Mouse (Mus musculus) 416B (cell line): ENCODE measurements around the gene Nudt13.

ENCODE experiments used
- DNase-seq: peaks from one replicate; pipeline ENCODE4 v3.0.0; 2011; ENCODE audit warnings: low read depth

Nudt13 gene

DNA sequence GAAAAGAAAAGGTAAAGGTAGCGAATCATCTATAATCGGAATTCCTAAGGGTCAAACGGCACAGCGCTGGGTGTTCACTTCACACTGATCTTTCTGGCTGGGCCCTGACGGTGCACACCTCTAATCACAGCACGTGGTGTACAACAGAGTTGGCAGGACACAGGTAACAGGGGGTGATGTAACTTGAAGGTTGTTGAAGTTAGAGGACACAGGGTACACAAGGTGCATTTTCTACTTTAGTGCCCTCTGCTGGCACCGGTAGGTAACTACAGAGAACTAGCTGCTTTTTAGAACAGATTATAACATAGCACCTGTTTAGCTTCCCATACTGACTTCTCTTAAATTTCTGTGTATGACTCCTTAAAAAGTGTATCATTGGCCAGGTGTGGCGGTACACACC, 45.7 kb downstream of the Nudt13 start:
- DNase-seq, result peak; percentile 64

DNA sequence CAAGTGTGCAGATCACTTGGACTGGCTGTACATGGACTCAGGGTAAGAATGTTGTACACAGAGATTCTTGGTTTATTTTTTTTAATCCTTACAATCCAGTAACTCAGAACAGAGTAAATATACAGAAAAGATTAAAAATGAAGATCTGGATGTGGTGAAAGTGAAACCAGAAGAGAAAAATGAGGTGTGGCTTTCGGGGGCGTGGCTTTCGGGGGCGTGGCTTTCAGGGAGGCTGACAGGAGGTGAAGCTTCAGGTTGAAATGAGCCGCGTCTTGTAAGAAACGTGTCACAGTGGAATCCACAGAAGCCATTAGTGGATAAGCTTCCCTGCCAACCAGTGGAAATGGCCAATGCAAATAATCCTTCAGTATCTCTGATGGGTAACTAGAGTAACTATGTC, 46.4 kb downstream of the Nudt13 start:
- peak; percentile 61 for DNase-seq

DNA sequence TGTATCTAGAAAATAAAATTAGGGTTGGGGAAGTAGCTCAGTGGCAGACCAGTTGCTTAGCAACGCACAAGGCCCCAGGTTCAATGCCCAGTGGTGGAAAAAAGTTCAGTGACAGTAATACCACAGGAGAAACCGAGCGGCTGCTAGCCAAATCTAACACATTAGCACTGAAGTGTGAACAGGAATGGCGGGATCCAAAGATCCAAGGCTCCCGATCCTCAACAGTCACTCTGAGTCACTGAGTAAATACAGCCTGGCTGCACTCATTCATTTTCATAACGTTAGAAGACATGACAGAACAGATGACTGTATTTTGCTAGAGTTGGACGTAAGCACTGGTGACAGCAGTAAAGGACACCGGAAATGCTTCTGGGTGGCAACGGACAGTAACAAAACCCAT, 51.4 kb downstream of the Nudt13 start:
- DNase-seq, result no peak

GRCm38 (mm10) chr14:20347441-20347990, 53.0 kb downstream of the Nudt13 start:
- no peak for DNase-seq

DNA sequence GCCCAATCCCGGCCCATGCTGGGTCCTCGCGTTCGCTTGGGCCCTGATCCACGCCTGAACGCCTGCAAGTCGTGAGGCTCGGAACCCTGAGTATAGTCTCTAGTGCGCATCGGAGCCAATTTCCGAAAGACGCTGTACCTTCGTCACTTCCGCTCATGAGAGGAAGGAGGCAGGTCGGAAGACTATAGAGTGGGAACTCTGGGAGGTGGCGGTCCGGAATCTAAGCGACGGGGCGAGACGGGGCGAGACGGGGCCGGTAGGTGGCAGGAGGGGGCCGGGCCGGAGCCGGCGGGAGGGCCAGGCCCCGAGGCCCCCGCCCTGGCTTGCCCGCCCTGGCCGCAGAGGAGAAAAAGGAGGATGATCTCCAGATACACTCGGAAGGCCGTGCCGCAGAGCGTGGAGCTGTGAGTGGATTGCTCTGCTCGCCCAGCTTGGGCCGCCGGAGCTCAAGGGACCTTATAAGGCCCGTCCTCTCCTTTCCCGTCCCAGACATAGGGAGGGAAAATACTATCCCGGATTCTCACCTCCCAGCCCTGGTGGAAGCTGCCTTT, 53.6 kb downstream of the Nudt13 start, which contains the start of the genes Ecd and Fam149b:
Ecd (minus strand) TSS at position 131 of the 551 bp plus-strand sequence.
Fam149b (plus strand) TSS at position 172 of the 551 bp plus-strand sequence.
- peak; percentile 98 for DNase-seq

DNA sequence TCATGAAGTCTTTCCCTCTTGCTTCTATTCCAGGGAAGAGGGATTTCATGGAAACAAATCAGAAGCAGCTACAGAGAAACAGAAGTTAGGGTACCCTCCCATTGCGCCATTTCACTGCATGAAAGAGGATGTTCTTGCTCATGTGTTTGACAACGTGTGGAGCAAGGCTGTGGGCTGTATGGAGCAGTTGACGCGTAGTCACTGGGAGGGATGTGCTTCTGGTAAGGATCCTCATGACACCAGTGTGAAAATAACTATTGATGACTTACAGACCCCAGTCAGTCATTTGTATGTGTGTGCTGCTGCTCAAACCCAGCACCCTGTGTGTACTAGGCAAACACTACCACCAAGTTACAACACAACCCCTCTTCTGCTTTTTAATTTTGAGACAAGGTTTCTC, 68.7 kb downstream of the Nudt13 start:
- DNase-seq, result peak; percentile 48
